Mouse (Mus musculus): ENCODE measurements at regions not wholly inside any gene's neighbourhood (a gene's known extent, or its start where the extent isn't known, plus 50 kb on each side); places are given as distances from the start of the nearest gene placed in this dataset.
"Not testable (repeated sequence)": the region's sequence is repeated elsewhere in the genome, so short reads cannot be mapped to it uniquely, and the experiment has no call there.

DNA sequence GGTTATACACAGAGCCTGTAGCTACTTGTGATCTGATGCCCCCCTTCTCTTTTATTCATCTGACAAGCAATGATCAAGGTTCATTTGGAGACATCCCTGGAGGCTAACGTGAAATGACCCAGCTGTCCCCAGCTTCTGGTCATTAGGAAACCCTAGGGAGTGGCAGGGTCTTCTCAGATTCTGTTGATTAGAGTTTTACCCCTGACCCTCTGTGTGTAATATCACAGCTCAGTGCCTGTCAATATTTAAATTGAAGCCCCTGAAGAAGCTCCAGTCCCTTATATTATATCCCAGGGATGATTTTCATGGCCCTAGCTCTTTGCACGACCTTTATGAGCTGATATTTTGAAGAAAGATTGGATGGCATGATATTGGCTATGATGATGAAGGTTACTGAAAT lies 508.5 kb upstream of the Igfbp7 start:
- Histone ChIP-seq H3K27ac (ENCODE audit: low read depth, low read length) (no peak overlapping the region), H3K4me1 (replicated peaks; ENCODE audit: control insufficient read depth, insufficient read depth, low read length) (no peaks in the 10 kb centered on the region), H3K27me3 (ENCODE audit: control insufficient read depth, insufficient read depth, low read length) (no peaks in the 10 kb centered on the region), H3K9me3 (ENCODE audit: control insufficient read depth, low read length) (no peaks in the 10 kb centered on the region), H3K4me2 (ENCODE audit: low read depth, low read length, severe bottlenecking) (no peak overlapping the region), H3K9ac (ENCODE audit: low read length) (no peak overlapping the region), H3K4me3 (ENCODE audit: low read depth, low read length) (no peak overlapping the region), H3K36me3 (ENCODE audit: control insufficient read depth, insufficient read depth, low read length) (no peaks in the 10 kb centered on the region)
- no peak for ATAC-seq (replicated peaks; ENCODE audit: low FRiP score)
- no peak for DNase-seq (ENCODE audit: low spot score)
- WGBS = 69% methylated on average over 2 of the region's 2 CpGs

DNA sequence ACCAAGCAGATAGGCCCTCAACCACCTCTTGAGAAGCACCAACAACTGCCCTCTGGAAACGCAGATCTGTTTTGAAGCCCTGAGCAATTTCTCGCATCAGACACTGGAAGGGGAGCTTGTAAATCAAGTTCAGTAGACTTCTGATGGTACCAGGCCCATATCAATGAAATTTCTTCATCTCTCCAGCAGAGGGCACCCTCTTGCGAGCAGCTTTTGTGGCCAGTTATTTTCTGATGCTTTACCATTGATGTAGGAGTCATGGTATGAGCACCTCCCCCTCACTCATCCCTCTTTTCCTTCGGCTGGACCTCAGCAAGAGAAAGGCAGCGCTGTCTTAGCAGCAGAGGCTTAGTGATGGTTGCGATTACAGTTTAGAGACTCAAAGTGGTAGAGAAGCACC lies 501.4 kb upstream of the Igfbp7 start:
- Histone ChIP-seq H3K36me3 (ENCODE audit: control insufficient read depth, insufficient read depth, low read length) (no peaks in the 10 kb centered on the region), H3K27me3 (ENCODE audit: control insufficient read depth, insufficient read depth, low read length) (no peaks in the 10 kb centered on the region), H3K4me1 (replicated peaks; ENCODE audit: control insufficient read depth, insufficient read depth, low read length) (no peaks in the 10 kb centered on the region), H3K9me3 (ENCODE audit: control insufficient read depth, low read length) (no peaks in the 10 kb centered on the region), H3K9ac (ENCODE audit: low read length) (no peak overlapping the region), H3K4me3 (ENCODE audit: low read depth, low read length) (no peak overlapping the region), H3K4me2 (ENCODE audit: low read depth, low read length, severe bottlenecking) (no peak overlapping the region), H3K27ac (ENCODE audit: low read depth, low read length) (no peak overlapping the region)
- no peak for ATAC-seq (replicated peaks; ENCODE audit: low FRiP score)
- no peak for DNase-seq (ENCODE audit: low spot score)
- 52% methylated on average over 6 of the region's 6 CpGs for WGBS

DNA sequence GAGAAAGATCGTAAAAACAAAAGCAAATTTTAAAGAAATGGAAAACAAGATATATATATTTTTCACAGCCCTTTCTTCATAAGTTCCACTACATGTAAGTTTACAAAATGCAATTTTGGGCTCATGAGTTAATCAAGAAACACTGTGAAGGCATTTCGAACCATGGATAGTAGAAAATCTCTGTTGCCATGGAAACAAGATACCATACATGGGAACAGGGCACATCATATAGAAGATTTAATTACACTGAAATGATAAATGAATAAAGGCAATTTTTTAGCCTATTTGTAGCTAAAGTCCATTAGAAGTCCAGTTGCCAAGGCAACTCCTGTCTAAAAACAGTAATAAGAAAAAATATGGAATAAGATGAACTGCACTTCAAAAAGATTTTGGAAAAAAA lies 484.2 kb upstream of the Igfbp7 start:
- WGBS = 90% methylated on average over 1 of the region's 2 CpGs
- ATAC-seq (replicated peaks; ENCODE audit: low FRiP score); H3K4me3 ChIP-seq (ENCODE audit: low read depth, low read length): not testable (repeated sequence)

DNA sequence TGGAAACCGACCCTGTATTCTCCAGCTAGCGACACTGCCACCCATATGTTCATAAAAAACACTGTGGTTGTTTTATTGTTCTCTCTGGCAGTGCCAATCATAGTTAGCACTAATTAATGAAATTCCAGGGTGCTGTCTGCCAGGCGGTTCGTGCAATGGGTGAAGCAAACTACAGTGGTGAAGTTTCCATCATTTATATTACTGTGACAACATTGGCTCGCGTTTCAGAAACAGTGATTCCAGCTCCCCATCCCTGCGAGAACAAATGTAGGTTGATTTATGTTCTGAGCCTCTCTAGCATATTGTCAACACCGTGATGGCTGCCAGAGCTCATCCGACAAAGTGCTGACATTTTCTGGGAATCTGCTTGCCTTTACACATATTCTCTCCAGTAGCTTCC lies 480.7 kb upstream of the Igfbp7 start:
- H3K9me3 ChIP-seq (ENCODE audit: control insufficient read depth, low read length) = no peaks in the 10 kb centered on the region
- no peak for DNase-seq (ENCODE audit: low spot score)
- no peak overlapping the region for H3K9ac ChIP-seq (ENCODE audit: low read length)
- no peak for ATAC-seq (replicated peaks; ENCODE audit: low FRiP score)
- H3K4me3 ChIP-seq (ENCODE audit: low read depth, low read length) = no peak overlapping the region
- no peaks in the 10 kb centered on the region for H3K27me3 ChIP-seq (ENCODE audit: control insufficient read depth, insufficient read depth, low read length)
- H3K4me2 ChIP-seq (ENCODE audit: low read depth, low read length, severe bottlenecking) = no peak overlapping the region
- H3K36me3 ChIP-seq (ENCODE audit: control insufficient read depth, insufficient read depth, low read length) = no peaks in the 10 kb centered on the region
- H3K27ac ChIP-seq (ENCODE audit: low read depth, low read length) = no peak overlapping the region
- 89% methylated on average over 9 of the region's 9 CpGs for WGBS
- no peaks in the 10 kb centered on the region for H3K4me1 ChIP-seq (replicated peaks; ENCODE audit: control insufficient read depth, insufficient read depth, low read length)

More for the DNA sequence above, 484.2 kb upstream of the Igfbp7 start:
- not testable (repeated sequence) for H3K27ac ChIP-seq (ENCODE audit: low read depth, low read length); DNase-seq (ENCODE audit: low spot score); H3K4me2 ChIP-seq (ENCODE audit: low read depth, low read length, severe bottlenecking); H3K4me1 ChIP-seq (replicated peaks; ENCODE audit: control insufficient read depth, insufficient read depth, low read length); H3K9me3 ChIP-seq (ENCODE audit: control insufficient read depth, low read length); H3K36me3 ChIP-seq (ENCODE audit: control insufficient read depth, insufficient read depth, low read length); H3K27me3 ChIP-seq (ENCODE audit: control insufficient read depth, insufficient read depth, low read length); H3K9ac ChIP-seq (ENCODE audit: low read length)

DNA sequence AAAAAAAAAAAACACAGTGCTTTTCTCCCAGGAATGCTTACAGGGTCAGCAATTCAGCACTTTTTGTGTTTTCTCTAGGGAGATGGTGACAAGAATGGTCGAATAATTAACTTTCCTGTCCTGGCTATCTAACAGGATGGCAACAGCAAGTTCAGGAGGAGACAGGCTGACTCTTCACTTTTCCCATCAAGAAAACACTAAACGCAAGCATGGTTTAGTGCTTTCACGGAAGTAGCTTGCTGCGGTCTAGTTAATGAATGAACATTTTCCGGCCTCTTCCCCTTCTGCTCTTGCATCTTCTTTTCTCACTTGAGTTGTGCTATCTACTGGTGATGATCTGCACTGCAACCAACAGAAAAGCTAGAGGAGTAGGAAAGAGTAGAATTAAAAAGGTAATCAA lies 463.6 kb upstream of the Igfbp7 start:
- no peaks in the 10 kb centered on the region for H3K27me3 ChIP-seq (ENCODE audit: control insufficient read depth, insufficient read depth, low read length)
- no peak overlapping the region for H3K4me2 ChIP-seq (ENCODE audit: low read depth, low read length, severe bottlenecking)
- no peak overlapping the region for H3K9ac ChIP-seq (ENCODE audit: low read length)
- 87% methylated on average over 5 of the region's 5 CpGs for WGBS
- no peaks in the 10 kb centered on the region for H3K36me3 ChIP-seq (ENCODE audit: control insufficient read depth, insufficient read depth, low read length)
- DNase-seq (ENCODE audit: low spot score) (no peak), ATAC-seq (replicated peaks; ENCODE audit: low FRiP score) (no peak)
- no peaks in the 10 kb centered on the region for H3K4me1 ChIP-seq (replicated peaks; ENCODE audit: control insufficient read depth, insufficient read depth, low read length)
- H3K4me3 ChIP-seq (ENCODE audit: low read depth, low read length) = no peak overlapping the region
- H3K9me3 ChIP-seq (ENCODE audit: control insufficient read depth, low read length) = no peaks in the 10 kb centered on the region
- no peak overlapping the region for H3K27ac ChIP-seq (ENCODE audit: low read depth, low read length)

DNA sequence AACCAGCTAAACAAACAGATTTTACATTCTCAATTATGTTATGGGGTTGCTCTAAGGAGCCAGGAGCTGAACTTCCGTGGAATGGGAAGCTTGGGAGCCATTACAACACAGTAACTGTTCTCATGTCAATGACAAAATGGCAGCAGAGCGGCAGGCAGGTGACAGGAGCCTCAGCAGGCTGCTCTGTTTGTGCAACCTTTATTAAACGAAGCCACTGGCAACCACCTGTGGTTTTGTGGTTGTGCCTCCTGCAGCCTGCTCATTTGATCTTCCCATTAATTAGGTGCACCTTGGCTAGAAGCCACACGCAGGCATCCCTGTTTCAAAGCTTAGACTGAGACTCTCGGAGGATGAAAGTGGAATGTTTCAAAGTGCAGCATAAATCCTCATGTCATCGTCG lies 457.5 kb upstream of the Igfbp7 start:
- Histone ChIP-seq H3K9ac (ENCODE audit: low read length) (no peak overlapping the region), H3K27ac (ENCODE audit: low read depth, low read length) (no peak overlapping the region), H3K9me3 (ENCODE audit: control insufficient read depth, low read length) (no peaks in the 10 kb centered on the region), H3K4me3 (ENCODE audit: low read depth, low read length) (no peak overlapping the region), H3K36me3 (ENCODE audit: control insufficient read depth, insufficient read depth, low read length) (no peaks in the 10 kb centered on the region), H3K27me3 (ENCODE audit: control insufficient read depth, insufficient read depth, low read length) (no peaks in the 10 kb centered on the region), H3K4me1 (replicated peaks; ENCODE audit: control insufficient read depth, insufficient read depth, low read length) (no peaks in the 10 kb centered on the region), H3K4me2 (ENCODE audit: low read depth, low read length, severe bottlenecking) (no peak overlapping the region)
- DNase-seq (ENCODE audit: low spot score) (no peak), ATAC-seq (replicated peaks; ENCODE audit: low FRiP score) (no peak)
- 64% methylated on average over 7 of the region's 7 CpGs for WGBS

DNA sequence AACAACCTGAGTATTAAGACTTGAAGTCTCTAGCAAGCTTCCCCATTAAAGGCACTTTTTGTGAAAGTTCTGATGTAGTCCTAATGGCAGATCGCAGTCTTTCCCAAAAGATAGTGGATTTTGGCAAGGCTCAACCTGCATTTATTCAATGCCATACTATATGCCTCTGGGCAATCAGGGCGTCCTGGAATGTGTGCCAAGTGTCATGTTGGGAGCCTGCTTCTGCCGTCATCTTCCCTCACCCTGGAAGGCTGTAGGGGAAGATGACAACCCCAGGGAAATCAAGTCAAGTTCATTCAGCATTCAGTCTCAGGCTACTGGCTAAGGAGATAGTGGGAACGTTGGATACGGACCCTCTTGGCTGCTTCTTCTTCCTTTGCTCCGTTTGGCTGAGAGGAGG lies 447.4 kb upstream of the Igfbp7 start:
- Histone ChIP-seq H3K36me3 (ENCODE audit: control insufficient read depth, insufficient read depth, low read length) (no peaks in the 10 kb centered on the region), H3K27me3 (ENCODE audit: control insufficient read depth, insufficient read depth, low read length) (no peaks in the 10 kb centered on the region), H3K4me1 (replicated peaks; ENCODE audit: control insufficient read depth, insufficient read depth, low read length) (no peaks in the 10 kb centered on the region), H3K4me2 (ENCODE audit: low read depth, low read length, severe bottlenecking) (no peak overlapping the region), H3K9ac (ENCODE audit: low read length) (no peak overlapping the region), H3K27ac (ENCODE audit: low read depth, low read length) (no peak overlapping the region), H3K9me3 (ENCODE audit: control insufficient read depth, low read length) (no peaks in the 10 kb centered on the region), H3K4me3 (ENCODE audit: low read depth, low read length) (no peak overlapping the region)
- DNase-seq (ENCODE audit: low spot score) (no peak), ATAC-seq (replicated peaks; ENCODE audit: low FRiP score) (no peak)
- 87% methylated on average over 6 of the region's 6 CpGs for WGBS

DNA sequence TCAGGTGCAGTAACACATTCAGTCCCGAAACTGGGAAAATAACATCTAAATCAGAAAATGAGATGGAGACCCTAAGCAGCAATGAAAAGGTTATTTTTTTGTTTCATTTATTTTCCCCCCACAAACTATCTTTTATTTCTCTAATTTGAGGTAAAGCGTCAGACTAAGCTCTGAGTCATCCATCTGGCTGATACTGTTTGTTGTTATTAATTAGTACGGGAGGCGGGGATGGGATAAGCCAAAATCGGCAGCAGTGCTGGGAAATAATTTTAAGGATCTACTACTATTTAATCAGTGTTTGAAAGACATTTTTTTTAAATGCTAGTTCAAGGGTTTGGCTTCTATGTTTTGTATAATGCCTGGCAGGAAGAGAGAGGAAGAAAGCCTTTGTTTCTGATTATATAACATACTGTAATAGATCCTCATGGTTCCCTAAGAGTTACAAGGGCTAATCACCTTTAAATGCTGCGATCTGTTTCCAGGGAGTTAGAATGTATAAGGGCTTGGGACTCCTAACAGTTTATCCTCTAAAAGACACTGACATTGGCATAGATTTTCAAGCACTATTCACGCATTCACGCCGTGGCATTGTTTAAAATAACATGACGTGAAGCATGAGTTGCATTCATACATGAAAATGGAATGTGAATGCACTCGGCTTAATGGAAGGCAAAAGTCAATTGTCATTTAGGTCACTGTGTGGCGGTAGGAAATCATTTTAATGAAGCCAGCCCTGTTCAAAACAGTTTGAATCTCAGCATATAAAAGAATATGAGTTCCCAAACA lies 446.4 kb upstream of the Igfbp7 start:
- Histone ChIP-seq H3K36me3 (ENCODE audit: control insufficient read depth, insufficient read depth, low read length) (no peaks in the 10 kb centered on the region), H3K9me3 (ENCODE audit: control insufficient read depth, low read length) (no peaks in the 10 kb centered on the region), H3K27me3 (ENCODE audit: control insufficient read depth, insufficient read depth, low read length) (no peaks in the 10 kb centered on the region), H3K9ac (ENCODE audit: low read length) (no peak overlapping the region), H3K4me3 (ENCODE audit: low read depth, low read length) (no peak overlapping the region), H3K4me2 (ENCODE audit: low read depth, low read length, severe bottlenecking) (no peak overlapping the region), H3K27ac (ENCODE audit: low read depth, low read length) (no peak overlapping the region), H3K4me1 (replicated peaks; ENCODE audit: control insufficient read depth, insufficient read depth, low read length) (no peaks in the 10 kb centered on the region)
- ATAC-seq (replicated peaks; ENCODE audit: low FRiP score) (no peak), DNase-seq (ENCODE audit: low spot score) (no peak)
- WGBS = 80% methylated on average over 12 of the region's 12 CpGs

DNA sequence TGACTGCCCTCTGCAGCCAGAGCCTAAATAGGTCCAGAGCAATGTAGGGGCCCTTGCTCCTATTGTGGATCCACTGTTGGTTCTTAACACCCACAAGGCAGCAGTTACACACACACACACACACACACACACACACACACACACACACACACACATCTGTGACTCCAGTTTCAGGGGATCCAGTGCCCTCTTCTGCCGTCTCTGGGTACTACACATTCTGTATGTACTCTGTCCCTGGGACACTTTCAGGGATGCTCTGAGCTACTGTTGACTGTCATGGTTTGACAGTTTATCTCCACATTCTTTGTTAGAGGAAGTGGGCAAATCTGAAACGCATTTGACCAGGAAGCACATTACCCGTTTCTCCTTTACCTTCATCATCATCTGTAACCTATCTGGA lies 443.8 kb upstream of the Igfbp7 start:
- DNase-seq (ENCODE audit: low spot score) (no peak), ATAC-seq (replicated peaks; ENCODE audit: low FRiP score) (no peak)
- Histone ChIP-seq H3K36me3 (ENCODE audit: control insufficient read depth, insufficient read depth, low read length) (no peaks in the 10 kb centered on the region), H3K4me2 (ENCODE audit: low read depth, low read length, severe bottlenecking) (no peak overlapping the region), H3K9me3 (ENCODE audit: control insufficient read depth, low read length) (no peaks in the 10 kb centered on the region), H3K4me1 (replicated peaks; ENCODE audit: control insufficient read depth, insufficient read depth, low read length) (no peaks in the 10 kb centered on the region), H3K4me3 (ENCODE audit: low read depth, low read length) (no peak overlapping the region), H3K27me3 (ENCODE audit: control insufficient read depth, insufficient read depth, low read length) (no peaks in the 10 kb centered on the region), H3K9ac (ENCODE audit: low read length) (no peak overlapping the region), H3K27ac (ENCODE audit: low read depth, low read length) (no peak overlapping the region)
- 92% methylated on average over 3 of the region's 3 CpGs for WGBS

Measured in forebrain, embryonic 11.5 days (tissue).